Mouse (Mus musculus) kidney, adult 18-20 months (tissue): ENCODE measurements at regions not wholly inside any gene's neighbourhood (a gene's known extent, or its start where the extent isn't known, plus 50 kb on each side); places are given as distances from the start of the nearest gene placed in this dataset.

ENCODE experiments used
- DNase-seq: peaks from one replicate; pipeline ENCODE4 v3.0.0; 2021

DNA sequence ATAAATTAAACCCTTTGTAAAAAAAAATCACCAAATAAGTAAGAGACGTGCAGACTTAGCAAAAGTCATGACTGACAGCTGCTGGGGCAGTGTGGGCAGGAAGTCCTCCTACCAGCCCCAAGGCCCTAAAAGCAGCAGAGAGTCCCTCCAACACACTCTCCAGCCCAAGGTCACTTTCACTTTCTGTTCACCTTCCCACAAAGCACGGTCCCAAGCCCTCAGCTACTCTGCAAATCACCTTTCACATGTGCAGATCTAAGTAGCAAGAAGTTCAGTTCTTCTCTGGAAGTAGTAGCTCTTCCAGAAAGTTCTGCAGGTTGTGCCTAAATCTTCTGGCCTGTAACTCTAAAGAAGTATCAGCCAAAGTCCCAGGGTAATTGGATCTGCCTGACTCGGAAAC, 120.8 kb upstream of the Gm26657 start:
- no peak for DNase-seq

DNA sequence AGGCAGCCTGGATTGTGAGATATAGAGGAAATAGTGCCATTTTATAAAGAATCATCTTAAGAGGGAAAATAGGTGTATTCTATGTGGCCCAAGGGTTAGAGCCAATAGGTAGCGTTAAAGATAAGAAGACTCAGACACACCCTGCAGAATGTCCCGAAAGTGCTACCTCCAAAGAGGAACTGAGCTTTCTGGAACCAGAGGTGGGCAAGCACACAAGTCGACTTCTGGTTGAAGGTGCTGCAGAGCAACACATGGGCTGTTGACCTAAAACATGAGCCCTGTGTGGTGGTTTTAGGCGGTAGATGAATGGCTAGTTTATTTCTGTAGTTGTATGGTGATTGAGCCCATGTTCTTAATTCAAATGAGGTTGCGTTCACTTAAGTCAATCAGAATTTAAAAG, 121.4 kb upstream of the Gm26657 start:
- DNase-seq = no peak

- no peak for DNase-seq
These were observed 122.1 kb upstream of the Gm26657 start for GRCm38 (mm10) chr4:56617661-56618360.

DNA sequence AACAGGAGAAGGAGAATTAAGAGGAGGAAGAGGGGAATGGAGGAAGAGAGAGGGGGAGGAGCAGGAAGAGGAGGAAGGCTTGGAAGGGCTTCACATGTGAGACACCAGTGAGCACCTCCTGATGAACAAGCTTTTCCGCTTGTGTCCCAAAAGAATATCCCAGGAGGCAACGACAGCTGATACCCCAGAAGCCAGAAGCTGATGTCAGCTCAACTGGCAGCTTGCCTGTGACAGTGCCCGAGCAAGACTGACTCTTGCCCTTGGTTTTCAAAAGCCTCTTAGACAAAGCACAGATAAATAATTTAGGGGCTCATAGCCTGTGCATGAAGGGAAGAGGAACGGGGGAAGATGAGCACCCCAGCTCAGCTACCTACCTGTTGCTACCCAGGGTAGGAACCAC, 127.5 kb upstream of the Gm26657 start:
- no peak for DNase-seq

GRCm38 (mm10) chr4:56611751-56612150, 128.1 kb upstream of the Gm26657 start:
- DNase-seq = no peak

GRCm38 (mm10) chr4:56610273-56610672, 129.6 kb upstream of the Gm26657 start:
- no peak for DNase-seq

GRCm38 (mm10) chr4:56608701-56609100, 131.2 kb upstream of the Gm26657 start:
- DNase-seq = no peak

- DNase-seq = no peak
These were observed 141.5 kb upstream of the Gm26657 start for GRCm38 (mm10) chr4:56598398-56598797.

GRCm38 (mm10) chr4:56597931-56598330, 141.9 kb upstream of the Gm26657 start:
- DNase-seq = no peak

DNA sequence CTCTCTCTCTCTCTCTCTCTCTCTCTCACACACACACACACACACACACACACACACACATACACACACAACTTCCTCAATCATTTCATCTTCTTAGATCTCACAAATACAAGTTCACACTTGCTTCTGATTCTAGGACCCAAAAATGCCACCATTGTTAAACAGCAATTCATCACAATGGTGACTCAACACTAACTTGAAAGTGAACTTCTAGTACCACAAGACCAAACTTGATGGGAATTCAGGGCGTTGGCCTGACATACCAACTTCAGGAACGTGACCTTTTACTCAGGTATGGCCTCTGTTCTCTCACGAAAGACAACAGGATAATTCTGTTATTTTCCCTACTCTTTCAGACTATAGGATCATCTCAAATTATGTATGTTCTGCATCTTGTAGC, 157.5 kb upstream of the Gm26657 start:
- no peak for DNase-seq

GRCm38 (mm10) chr4:56576837-56577548, 162.9 kb upstream of the Gm26657 start:
- DNase-seq = no peak

DNA sequence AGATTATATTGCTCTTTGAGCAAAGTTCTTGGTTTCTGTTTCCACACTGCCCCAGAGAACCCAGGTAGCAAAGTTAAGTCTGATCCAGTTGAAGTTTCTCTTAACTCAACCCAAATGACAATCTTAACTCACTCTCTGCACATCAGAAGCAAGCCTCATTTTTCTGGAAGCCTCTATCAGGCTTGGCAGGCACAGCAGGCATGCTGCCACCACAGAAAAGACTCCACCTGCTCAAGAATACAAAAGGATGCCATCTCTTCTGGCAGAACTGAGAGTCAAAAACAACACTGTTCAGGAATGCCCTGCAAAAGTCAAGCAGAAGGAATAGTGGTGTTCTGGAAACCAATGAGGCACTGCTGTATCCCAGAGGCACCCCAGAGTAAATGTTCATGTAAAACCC, 187.7 kb upstream of the Gm26657 start:
- DNase-seq = no peak

GRCm38 (mm10) chr4:56533344-56533985, 206.4 kb upstream of the Gm26657 start:
- DNase-seq = no peak

- DNase-seq = no peak
These were observed 206.9 kb upstream of the Gm26657 start for GRCm38 (mm10) chr4:56532921-56533320.

DNA sequence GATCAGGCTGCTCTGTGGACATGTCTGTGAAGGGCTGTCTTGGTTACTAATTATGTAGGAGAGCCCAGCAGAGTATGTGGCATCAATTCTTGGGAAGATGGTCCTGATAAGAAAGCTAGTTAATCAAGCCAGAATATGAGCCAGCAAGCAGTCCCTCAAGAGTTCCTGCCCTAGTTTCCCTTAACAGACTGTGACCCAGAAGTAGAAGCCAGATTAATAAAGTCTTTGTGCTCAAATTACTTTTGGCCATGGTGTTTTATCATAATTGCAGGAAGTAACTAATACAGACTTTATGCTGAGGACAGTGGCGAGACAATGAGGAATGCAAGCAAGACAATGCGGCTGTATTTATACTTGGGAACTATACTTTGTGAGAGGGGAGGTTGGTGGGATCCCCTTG, 211.3 kb upstream of the Gm26657 start:
- DNase-seq = no peak

- no peak for DNase-seq
These were observed 215.4 kb upstream of the Gm26657 start for GRCm38 (mm10) chr4:56524430-56524985.

DNA sequence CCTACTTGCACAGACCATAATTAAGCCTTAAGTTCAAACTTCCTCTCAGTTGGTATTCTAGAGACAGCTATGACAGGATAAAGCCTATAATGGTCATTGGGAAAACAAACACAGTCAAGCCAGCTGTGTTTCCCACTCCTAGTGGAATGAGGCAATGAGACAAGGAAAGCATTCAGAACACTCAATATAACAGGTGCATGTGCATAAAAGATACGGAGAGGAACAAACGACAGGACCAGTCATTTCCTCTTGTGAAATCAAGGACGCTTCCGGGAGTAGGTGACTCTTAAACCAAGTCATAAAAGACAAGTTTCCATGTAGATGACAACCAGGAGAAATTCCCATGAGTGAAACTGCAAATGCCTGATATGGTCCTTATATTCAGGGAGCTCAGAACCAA, 232.1 kb upstream of the Gm26657 start:
- DNase-seq = no peak

DNA sequence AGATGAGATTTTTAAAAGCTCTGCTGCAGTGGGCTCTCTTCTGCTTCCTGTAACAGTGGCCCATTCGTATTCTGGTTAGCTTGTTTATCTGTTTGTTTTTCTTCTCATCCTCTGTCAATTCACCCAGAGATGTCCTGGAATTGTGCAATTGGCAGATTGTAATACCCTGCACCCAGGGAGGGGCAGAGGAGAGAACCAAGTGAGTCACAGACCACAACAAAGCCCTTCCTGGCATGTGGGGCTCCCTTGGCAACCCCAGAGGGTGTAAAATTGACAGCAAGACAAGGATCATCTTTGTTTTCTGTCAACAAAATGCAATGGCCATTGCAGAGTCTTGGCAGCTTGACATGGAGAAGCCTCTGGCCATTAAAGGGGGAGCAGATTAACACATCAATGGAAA, 233.1 kb upstream of the Gm26657 start:
- DNase-seq = no peak

DNA sequence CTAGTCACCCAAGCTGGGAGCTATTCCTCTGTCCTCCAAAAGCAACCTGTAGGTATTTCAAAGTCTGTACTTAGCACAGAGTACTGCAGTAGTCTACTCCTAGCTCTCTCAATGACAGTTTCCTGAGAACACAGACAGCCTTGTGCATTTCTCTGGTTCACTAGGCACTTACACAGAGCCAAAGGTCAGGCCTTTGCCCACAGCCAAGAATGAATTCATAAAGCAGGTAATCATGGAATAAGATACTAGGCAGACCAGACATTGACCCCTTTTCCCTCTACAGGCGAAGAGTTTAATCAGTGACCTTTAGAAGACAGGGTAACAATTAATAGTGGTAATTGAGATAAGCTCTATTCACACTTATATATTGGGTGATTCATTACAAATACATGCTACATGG, 233.8 kb upstream of the Gm26657 start:
- no peak for DNase-seq

GRCm38 (mm10) chr4:56492537-56493221, 247.2 kb upstream of the Gm26657 start:
- DNase-seq = peak; percentile 41

GRCm38 (mm10) chr4:56489361-56489760, 250.5 kb upstream of the Gm26657 start:
- DNase-seq = no peak

- no peak for DNase-seq
These were observed 256.2 kb upstream of the Gm26657 start for GRCm38 (mm10) chr4:56483708-56484107.

DNA sequence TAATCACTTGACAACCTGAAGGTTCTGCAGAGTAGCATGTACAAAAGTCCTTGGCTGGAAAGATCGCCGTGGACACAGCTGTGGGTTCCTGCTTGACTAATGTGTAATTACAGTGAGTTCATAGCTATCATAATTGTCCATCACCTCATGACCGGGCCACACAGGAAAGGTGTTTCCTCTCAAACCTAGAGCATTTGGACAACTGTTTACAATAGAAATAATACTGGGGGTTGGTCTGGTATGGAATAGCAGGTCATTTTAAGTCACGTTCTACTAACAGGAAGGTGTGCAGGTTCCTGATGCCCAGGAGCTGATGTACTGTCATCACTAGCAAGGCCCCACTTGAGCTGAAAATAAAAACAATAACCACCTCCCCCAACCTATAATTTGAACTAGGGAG, 283.1 kb upstream of the Gm26657 start:
- DNase-seq = no peak
